Mouse (Mus musculus) kidney, adult 2 months (tissue): ENCODE measurements at regions not wholly inside any gene's neighbourhood (a gene's known extent, or its start where the extent isn't known, plus 50 kb on each side); places are given as distances from the start of the nearest gene placed in this dataset.

Experiments used
- CTCF ChIP-seq: fragments of 200-500 bp; conservative IDR thresholded peaks from 2 replicates; pipeline ENCODE4 v1.5.1; 2011; ENCODE audit warnings: low read depth, mild to moderate bottlenecking, control low read depth, low read length, moderate library complexity, mixed read lengths; ENCODE audit not compliant: insufficient read depth, insufficient read length
- POLR2A ChIP-seq: fragments of 200-500 bp; IDR thresholded peaks from one replicate; pipeline ENCODE4 v1.6.1; 2011; ENCODE audit warnings: low read depth, low read length, control low read depth

DNA sequence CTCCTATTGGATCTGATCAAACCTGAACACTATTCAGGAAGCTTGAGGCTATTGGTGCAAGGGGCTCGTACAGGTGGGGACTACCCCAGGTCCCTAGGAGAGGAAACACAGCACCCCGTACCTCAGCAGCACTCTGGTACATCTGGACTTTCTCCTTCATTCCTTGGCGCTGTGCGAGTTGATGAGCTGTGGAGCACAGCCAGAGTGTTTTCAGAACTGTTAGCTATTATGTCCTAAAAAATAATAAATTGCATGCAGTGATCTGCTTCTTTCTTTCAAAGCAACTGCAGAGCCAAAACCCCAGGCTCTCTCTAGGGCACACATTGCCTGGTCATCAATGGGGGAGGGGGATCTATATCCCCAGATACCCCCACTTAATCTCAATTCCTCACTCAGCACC lies 122.6 kb downstream of the Gm12728 start:
- TF ChIP-seq CTCF: no peak
- TF ChIP-seq POLR2A: no peak
